Mouse (Mus musculus): ENCODE measurements at regions not wholly inside any gene's neighbourhood (a gene's known extent, or its start where the extent isn't known, plus 50 kb on each side); places are given as distances from the start of the nearest gene placed in this dataset.
A peak's percentile ranks its signal among the peaks of the same experiment; 100 is the strongest.
"Not testable (repeated sequence)": the region's sequence is repeated elsewhere in the genome, so short reads cannot be mapped to it uniquely, and the experiment has no call there.

DNA sequence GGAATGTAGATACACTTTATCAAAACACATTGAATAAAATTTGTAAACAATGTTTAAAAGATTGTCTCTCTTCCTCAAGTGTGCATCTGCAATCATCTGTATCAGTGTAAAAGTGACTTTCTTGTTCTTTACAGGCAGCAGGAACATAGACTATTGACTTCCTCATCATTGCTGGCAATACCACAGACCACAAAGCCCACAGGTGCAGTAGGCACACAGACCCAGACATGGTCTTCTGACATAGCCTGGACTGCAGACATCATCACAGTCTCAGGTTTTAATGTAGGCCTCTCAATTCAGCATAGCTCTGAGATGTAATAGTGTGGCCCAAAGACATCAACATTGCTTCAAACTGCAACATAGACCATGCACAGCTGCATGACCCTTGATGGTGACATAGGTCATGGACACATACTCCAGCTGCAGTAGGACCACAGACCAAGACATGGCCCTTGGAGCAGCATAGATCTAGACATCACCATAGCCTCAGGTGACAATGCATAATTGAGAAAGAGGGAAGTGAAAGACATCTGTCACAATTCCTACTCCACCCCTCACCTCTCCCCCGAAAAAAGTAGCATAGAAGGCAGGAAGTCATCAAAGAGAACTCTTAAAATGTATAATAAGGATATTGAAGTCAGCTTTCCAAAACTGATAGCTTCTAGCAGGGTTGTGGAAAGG is 74.1 kb upstream of the Speer2 start:
- Histone ChIP-seq H3K36me3 (ENCODE audit: control insufficient read depth, insufficient read depth, low read length, poor library complexity, severe bottlenecking) (no peaks in the 10 kb centered on the region), H3K27me3 (ENCODE audit: control insufficient read depth, insufficient read depth, low read length, poor library complexity, severe bottlenecking) (no peaks in the 10 kb centered on the region)
- peak; percentile 33 for DNase-seq (ENCODE audit: low read depth, low spot score)

DNA sequence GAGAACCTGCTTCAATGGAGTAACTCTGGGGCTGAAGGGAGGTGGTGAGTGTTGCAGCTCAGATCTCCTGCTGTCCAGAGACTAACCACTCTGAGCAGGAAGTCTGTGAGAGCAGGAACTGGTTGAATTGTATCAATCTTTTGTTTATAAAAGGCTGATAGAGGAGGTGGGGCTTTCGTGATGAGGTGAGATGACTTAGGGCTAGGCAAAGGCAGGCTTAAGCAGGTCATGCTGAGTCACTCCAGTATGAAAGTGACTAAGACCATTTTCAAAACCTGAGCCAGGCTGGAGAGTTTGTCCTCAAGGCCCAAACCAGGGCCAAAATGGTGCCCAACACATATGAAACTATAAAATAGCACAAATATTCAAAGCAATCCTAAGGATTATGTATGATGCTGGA is 80.1 kb upstream of the Speer2 start:
- Histone ChIP-seq H3K27me3 (ENCODE audit: control insufficient read depth, insufficient read depth, low read length, poor library complexity, severe bottlenecking) (no peaks in the 10 kb centered on the region), H3K36me3 (ENCODE audit: control insufficient read depth, insufficient read depth, low read length, poor library complexity, severe bottlenecking) (no peaks in the 10 kb centered on the region)
- DNase-seq (ENCODE audit: low read depth, low spot score) = no peak

DNA sequence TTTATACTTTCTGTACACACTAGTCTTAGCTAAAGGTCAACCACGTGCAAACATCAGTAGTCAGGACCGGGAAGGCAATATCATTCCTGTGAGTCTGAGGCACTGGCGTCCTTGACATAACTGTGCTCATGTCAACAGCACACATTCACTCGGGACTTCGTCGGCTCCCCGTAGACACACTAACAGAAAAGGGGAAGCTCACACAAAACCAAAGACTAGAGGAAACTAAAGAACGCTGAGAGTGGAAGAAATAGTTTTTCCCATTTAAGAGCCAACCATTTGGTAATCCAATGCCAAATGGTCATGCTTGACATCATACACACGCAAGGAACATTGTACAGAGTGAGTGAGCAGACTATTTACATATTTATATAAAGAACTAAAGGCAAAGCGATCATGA is 85.2 kb upstream of the Speer2 start:
- Histone ChIP-seq H3K36me3 (ENCODE audit: control insufficient read depth, insufficient read depth, low read length, poor library complexity, severe bottlenecking) (no peaks in the 10 kb centered on the region), H3K27me3 (ENCODE audit: control insufficient read depth, insufficient read depth, low read length, poor library complexity, severe bottlenecking) (no peaks in the 10 kb centered on the region)
- no peak for DNase-seq (ENCODE audit: low read depth, low spot score)

DNA sequence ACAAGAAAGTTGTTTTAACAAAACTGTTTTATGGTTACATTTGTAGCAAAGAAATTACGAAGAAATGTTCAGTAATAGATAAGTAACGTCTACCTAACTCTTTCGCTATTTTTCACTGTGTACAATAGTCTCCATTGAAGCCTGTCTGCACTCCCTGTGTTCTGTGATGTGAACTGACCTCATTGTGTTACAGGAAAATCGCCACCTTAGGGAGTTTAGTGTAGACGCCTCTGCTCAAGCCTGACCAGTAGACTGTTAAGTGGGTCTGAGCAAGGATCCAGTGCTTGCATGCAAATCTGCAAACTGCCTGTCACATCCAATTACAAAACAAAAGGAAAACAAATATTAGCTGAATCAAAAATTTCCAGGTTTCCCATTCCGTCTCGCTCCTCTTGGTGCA is 85.8 kb upstream of the Speer2 start:
- Histone ChIP-seq H3K36me3 (ENCODE audit: control insufficient read depth, insufficient read depth, low read length, poor library complexity, severe bottlenecking) (no peaks in the 10 kb centered on the region), H3K27me3 (ENCODE audit: control insufficient read depth, insufficient read depth, low read length, poor library complexity, severe bottlenecking) (no peaks in the 10 kb centered on the region)
- DNase-seq (ENCODE audit: low read depth, low spot score) = no peak

DNA sequence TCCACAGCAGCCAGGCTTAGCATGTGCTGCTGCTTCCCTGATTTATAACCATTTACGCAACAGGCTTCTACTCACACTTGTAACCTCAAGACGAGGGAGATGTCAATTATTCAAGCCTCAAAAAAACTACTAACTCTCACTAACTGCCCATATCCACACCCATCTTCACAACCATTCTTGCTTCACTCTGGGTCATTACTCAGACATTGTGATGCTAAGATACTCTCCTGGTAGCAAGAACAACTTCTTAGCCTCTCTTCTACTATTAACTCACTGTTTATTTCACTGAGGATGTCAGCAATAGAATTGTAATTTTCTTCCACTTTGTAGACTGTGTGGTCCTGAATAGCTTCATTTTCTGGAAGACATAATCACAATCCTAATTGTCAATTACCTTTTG is 88.0 kb upstream of the Speer2 start:
- no peak for DNase-seq (ENCODE audit: low read depth, low spot score)
- no peaks in the 10 kb centered on the region for H3K27me3 ChIP-seq (ENCODE audit: control insufficient read depth, insufficient read depth, low read length, poor library complexity, severe bottlenecking)
- H3K36me3 ChIP-seq (ENCODE audit: control insufficient read depth, insufficient read depth, low read length, poor library complexity, severe bottlenecking) = no peaks in the 10 kb centered on the region

DNA sequence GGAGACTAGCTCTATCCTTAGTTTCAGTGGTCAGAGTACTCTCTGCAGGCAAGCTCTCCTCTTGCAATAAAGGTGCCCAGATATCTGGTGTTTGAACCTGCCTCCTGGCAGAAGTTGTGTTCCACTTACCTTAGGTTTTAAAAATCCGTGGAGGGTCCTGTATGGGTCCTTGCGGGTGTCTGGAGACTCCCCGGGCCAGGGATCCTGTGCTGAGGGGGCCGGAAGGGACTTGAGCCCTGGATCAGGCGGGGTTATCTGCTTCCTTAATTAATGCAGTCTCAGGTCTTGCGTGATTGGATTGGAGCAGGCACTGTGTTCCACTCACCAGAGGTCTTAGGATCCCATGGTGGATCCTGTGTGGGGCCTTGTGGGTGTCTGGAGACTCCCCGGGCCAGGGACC is 103.0 kb upstream of the Speer2 start:
- not testable (repeated sequence) for H3K27me3 ChIP-seq (ENCODE audit: control insufficient read depth, insufficient read depth, low read length, poor library complexity, severe bottlenecking); DNase-seq (ENCODE audit: low read depth, low spot score)

DNA sequence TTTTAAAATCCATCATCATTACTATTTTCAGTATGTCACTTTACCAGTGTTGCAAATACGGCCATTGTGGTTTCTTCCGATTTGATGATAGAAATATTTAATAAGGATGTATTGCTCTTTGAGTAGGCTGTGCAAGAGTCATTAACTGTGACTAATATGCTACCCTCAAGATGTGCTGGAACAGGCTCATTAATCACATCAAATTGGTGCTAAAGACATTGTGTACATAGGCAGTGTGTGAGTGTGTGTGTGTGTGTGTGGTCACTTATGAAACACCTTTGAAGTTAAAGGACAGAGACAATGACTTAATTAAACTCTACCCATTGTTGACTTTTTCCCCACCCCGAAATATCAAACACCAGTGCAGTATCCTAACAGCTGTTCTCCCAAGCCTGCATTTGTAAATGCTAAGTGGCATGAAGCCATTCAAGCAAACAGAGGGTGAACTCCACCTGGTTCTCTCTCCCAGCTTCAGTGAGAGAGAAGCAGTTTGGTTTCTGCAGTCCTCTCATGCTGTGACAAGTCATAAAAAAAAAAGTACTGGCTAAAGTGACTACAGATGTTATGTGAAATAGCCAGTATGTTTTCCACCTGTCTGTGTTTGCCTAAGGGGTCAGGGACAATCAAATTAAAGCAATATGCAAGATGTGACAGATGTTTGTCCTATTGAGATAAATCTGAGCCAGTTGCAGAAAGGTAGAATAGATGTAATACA is 116.4 kb upstream of the Speer2 start:
- Histone ChIP-seq H3K27me3 (ENCODE audit: control insufficient read depth, insufficient read depth, low read length, poor library complexity, severe bottlenecking) (no peaks in the 10 kb centered on the region), H3K36me3 (ENCODE audit: control insufficient read depth, insufficient read depth, low read length, poor library complexity, severe bottlenecking) (no peaks in the 10 kb centered on the region)
- DNase-seq (ENCODE audit: low read depth, low spot score) = no peak

More for the DNA sequence above, 103.0 kb upstream of the Speer2 start:
- not testable (repeated sequence) for H3K36me3 ChIP-seq (ENCODE audit: control insufficient read depth, insufficient read depth, low read length, poor library complexity, severe bottlenecking)

DNA sequence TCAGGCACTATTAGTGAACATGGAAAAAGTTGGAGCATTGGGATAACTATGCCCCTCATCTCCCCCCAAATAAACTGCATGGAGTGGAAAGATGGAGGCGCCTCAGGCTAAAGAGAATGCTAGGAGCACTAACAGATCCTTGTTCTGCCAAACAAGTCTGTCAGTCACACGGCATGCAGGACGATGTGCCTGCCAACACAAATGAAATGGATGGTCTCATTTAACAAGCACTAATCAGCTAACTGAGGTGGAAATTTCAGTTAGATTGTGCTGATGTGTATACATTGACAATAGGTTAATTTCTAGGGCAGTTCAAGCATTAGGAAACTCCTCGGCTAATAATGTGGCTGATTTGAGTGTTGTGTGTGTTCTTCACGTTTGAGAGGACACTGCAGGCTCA is 120.8 kb upstream of the Speer2 start:
- Histone ChIP-seq H3K36me3 (ENCODE audit: control insufficient read depth, insufficient read depth, low read length, poor library complexity, severe bottlenecking) (no peaks in the 10 kb centered on the region), H3K27me3 (ENCODE audit: control insufficient read depth, insufficient read depth, low read length, poor library complexity, severe bottlenecking) (no peaks in the 10 kb centered on the region)
- no peak for DNase-seq (ENCODE audit: low read depth, low spot score)

DNA sequence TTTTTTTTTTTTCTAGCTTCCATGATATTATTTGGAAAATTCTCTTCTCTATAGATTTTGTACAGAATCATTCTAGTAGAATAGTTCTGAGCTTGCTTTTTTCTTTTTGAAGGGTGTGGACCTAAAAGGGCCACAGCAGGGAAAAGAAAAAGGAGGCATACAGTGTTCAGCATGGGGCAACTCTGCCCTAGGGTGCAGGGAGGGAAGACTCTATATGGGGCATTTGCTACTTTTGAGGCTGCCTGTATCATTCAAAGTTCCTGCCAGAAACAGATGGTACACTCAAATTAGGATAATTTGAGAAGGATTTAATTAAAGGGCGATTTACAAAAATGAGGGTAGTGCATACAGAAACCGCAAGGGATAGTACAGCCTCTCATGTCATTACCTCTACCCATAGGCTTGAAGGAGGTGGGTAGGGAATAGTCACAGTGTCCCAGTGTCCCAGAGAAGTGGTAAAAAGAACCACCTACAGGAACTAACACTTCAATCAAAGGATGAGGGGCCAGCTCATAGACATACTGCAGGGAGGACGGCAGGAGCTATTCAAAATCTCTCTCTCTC is 128.4 kb upstream of the Speer2 start:
- Histone ChIP-seq H3K36me3 (ENCODE audit: control insufficient read depth, insufficient read depth, low read length, poor library complexity, severe bottlenecking) (no peaks in the 10 kb centered on the region), H3K27me3 (ENCODE audit: control insufficient read depth, insufficient read depth, low read length, poor library complexity, severe bottlenecking) (no peaks in the 10 kb centered on the region)
- DNase-seq (ENCODE audit: low read depth, low spot score) = no peak

DNA sequence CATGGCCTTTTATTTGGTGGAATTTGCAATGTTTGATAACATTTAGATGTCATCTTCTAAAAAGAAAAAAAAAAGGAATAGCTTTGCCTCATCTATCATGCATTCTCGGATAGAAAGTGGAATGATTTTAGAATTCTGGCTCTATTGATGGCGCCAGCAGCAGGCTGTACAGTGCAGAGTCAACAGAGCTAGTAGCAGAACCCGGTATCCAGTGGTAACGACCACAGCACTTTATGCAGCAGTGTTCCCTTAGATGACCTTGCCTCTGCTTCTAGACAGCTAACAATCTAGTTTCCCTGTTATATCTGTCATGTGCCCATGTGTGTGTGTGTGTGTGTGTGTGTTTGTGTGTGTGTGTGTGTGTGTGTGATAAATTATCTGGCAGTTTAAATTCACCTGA is 129.2 kb upstream of the Speer2 start:
- no peaks in the 10 kb centered on the region for H3K27me3 ChIP-seq (ENCODE audit: control insufficient read depth, insufficient read depth, low read length, poor library complexity, severe bottlenecking)
- no peak for DNase-seq (ENCODE audit: low read depth, low spot score)
- no peaks in the 10 kb centered on the region for H3K36me3 ChIP-seq (ENCODE audit: control insufficient read depth, insufficient read depth, low read length, poor library complexity, severe bottlenecking)

DNA sequence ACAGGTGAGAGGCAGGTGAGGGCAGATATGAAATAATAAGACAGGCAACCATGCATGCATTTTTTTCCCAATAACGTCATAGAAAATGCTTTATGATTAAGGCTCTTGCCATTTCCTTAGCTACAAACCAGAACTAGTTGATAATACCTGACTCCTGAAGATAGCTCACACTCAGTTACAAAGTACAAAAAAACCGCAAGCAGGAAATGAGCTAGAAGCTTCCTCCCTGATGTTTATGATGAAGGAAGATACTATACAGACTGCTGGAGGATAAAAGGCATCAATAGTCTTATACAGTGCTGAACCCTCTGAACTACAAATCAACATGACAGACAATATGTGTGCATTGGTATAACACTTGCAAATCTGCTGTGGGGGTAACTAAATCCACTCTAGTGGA is 143.3 kb upstream of the Speer2 start:
- DNase-seq (ENCODE audit: low read depth, low spot score) = no peak
- Histone ChIP-seq H3K36me3 (ENCODE audit: control insufficient read depth, insufficient read depth, low read length, poor library complexity, severe bottlenecking) (no peaks in the 10 kb centered on the region), H3K27me3 (ENCODE audit: control insufficient read depth, insufficient read depth, low read length, poor library complexity, severe bottlenecking) (no peaks in the 10 kb centered on the region)

DNA sequence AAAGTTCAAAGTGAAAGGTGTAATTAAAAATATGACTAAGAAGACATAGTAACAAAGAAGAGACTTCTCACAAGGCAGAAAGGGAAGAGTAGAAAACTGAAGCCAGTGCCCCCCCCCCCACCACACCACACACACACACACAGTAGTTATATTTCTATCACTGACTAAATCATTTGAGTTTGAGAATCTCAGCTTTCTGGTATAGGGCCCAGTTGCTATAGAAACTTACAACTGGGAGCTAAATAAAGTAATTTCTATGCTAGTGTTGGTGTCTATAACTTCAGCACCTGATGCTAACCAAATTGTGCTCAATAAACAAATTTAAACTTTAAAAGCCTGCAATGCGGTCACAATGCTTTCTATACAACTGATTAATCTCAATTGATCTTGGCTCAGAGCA is 153.4 kb upstream of the Speer2 start:
- no peaks in the 10 kb centered on the region for H3K27me3 ChIP-seq (ENCODE audit: control insufficient read depth, insufficient read depth, low read length, poor library complexity, severe bottlenecking)
- H3K36me3 ChIP-seq (ENCODE audit: control insufficient read depth, insufficient read depth, low read length, poor library complexity, severe bottlenecking) = no peaks in the 10 kb centered on the region
- DNase-seq (ENCODE audit: low read depth, low spot score) = no peak

DNA sequence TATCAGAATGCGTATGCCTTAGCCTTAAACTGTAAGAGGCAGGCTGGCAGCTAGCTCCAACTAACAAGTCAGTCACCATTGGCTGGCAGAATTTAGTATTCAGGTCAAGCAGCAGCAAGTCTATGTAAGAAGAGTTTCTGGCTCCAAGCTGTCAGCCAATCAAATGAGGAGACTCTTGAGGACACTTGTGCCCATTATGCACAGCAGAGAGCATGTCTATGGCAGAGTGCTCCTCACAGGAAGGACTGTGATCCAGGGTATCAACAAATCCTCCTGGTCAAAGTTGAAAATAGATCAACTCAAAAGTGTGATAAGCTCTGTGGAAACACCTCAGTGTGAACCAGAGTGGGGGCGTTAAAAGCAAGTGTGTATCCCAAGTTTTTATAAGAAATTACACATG is 156.0 kb upstream of the Speer2 start:
- Histone ChIP-seq H3K27me3 (ENCODE audit: control insufficient read depth, insufficient read depth, low read length, poor library complexity, severe bottlenecking) (no peaks in the 10 kb centered on the region), H3K36me3 (ENCODE audit: control insufficient read depth, insufficient read depth, low read length, poor library complexity, severe bottlenecking) (no peaks in the 10 kb centered on the region)
- DNase-seq (ENCODE audit: low read depth, low spot score) = no peak

DNA sequence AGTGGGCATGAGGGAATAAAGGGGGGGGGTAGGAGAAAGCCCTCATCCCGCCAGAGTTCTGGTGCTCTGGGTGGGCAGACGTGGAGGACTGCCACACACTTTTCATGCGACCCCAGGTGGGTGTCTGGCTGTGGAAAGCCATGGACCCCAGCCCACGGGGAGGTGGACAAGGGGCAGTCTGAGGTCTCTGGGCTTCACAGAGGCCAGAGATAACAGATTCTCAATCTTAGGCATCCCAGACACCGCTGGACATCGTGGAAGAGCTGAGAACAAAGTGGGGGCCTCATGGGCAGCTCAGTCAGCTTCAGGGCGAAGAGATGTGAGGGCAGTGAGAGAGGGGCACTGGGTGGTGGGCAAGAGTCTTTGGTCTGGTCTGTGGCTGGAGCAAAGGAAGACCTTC is 157.9 kb upstream of the Speer2 start:
- Histone ChIP-seq H3K36me3 (ENCODE audit: control insufficient read depth, insufficient read depth, low read length, poor library complexity, severe bottlenecking) (no peaks in the 10 kb centered on the region), H3K27me3 (ENCODE audit: control insufficient read depth, insufficient read depth, low read length, poor library complexity, severe bottlenecking) (no peaks in the 10 kb centered on the region)
- no peak for DNase-seq (ENCODE audit: low read depth, low spot score)

DNA sequence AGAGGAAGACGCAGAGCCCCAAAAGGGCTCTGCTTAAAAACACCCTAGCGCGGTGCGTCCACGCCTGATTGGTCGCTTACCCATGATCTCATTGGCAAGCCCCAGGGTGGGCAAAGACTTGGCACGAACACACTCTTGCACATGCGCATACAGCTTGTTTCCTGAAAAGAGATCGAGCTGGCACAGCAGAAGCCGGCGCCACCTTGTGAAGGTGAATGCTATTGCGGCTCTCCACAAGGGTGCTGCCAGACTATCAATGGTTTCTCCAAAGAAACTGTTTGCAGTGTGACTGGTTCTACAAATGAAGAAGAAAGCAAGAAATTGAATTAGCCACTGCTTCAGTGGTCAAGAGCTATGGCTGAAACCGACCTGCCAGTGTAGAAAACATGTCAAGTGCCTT is 165.1 kb upstream of the Speer2 start:
- H3K27me3 ChIP-seq (ENCODE audit: control insufficient read depth, insufficient read depth, low read length, poor library complexity, severe bottlenecking) = no peaks in the 10 kb centered on the region
- no peaks in the 10 kb centered on the region for H3K36me3 ChIP-seq (ENCODE audit: control insufficient read depth, insufficient read depth, low read length, poor library complexity, severe bottlenecking)
- no peak for DNase-seq (ENCODE audit: low read depth, low spot score)
